Comparison of ENCODE assay signal across 10 mouse cellular contexts in the genomic region with DNA sequence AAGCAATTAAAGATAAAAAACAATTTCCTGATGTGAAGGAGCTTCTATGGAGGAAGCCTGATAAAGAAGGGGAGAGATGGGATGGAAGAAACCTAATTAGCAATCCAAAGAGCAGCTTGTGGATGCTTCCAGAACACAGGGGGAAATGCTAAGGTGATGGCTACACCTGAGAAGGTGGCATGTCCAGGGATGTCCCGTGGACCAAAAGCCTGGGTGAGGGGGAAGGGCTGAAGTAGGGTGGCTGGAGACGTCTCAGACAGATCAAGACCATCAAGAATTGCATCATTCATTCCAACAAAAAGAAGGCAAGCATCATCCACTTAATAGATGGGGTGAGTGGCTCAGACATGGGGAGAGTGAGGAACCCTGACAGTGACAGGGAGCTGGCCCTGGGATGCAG. TPM values are rescaled to one million over a fixed set of nuclear protein-coding genes. Genes with fewer than 3 reads are reported as not detected.
"Had no signal": no experiment of that assay in that cellular context is flagged by ENCODE, and none has a peak within 500 bp of the region (broad histone marks: within the 10 kb centered on the region; RNA-seq: fewer than 3 reads in every experiment).

No protein-coding gene starts in this region.

RNA-seq across cellular contexts. Expression of a gene that starts 27.3 kb away (rescaled TPM):
- polyA plus RNA-seq: heart, adult 2 months; heart, embryonic 12.5 days; heart, embryonic 14.5 days; hindbrain, embryonic 10.5 days; hindbrain, embryonic 12.5 days; kidney, embryonic 15.5 days; limb, embryonic 11.5 days; limb, embryonic 13.5 days; liver, adult 2 months; liver, embryonic 13.5 days had no signal
